Mouse (Mus musculus) stomach, embryonic 14.5 days (tissue): ENCODE measurements around the gene Arhgap24. TPM values are rescaled to one million over a fixed set of nuclear protein-coding genes. Genes with fewer than 3 reads are reported as not detected.

Experiments used
- ATAC-seq: fragments of 200-750 bp; cut with Nextera tagmentation; 2 replicates; pipeline ENCODE4 v1.8.0; 2017; ENCODE audit warnings: low read depth, moderate TSS enrichment; ENCODE audit not compliant: insufficient number of reproducible peaks, insufficient read depth, low FRiP score
- H3K27ac ChIP-seq: fragments of 300-500 bp; sonication (generic); 2 replicates; pipeline ENCODE4 v1.5.1; 2014; ENCODE audit warnings: mild to moderate bottlenecking, low read length, moderate library complexity, mixed read lengths
- H3K27me3 ChIP-seq: fragments of 300-500 bp; sonication (generic); 2 replicates; pipeline ENCODE4 v1.6.1; 2014; ENCODE audit warnings: low read length, control low read depth, mixed read lengths; ENCODE audit not compliant: control insufficient read depth, insufficient read depth
- H3K36me3 ChIP-seq: fragments of 300-500 bp; sonication (generic); 2 replicates; pipeline ENCODE4 v1.6.1; 2014; ENCODE audit warnings: mild to moderate bottlenecking, control low read depth, low read length, moderate library complexity, mixed read lengths; ENCODE audit not compliant: control insufficient read depth, insufficient read depth
- H3K4me1 ChIP-seq: fragments of 300-500 bp; sonication (generic); 2 replicates; pipeline ENCODE4 v1.6.1; 2014; ENCODE audit warnings: low read length, control low read depth, mixed read lengths; ENCODE audit not compliant: control insufficient read depth, insufficient read depth
- H3K4me2 ChIP-seq: fragments of 300-500 bp; sonication (generic); replicated peaks from 2 replicates; pipeline ENCODE4 v1.6.1; 2014; ENCODE audit warnings: low read depth, low read length, control low read depth
- H3K4me3 ChIP-seq: fragments of 300-500 bp; sonication (generic); 2 replicates; pipeline ENCODE4 v1.5.1; 2014; ENCODE audit warnings: low read depth, low read length, control low read depth
- H3K9ac ChIP-seq: fragments of 300-500 bp; sonication (generic); replicated peaks from 2 replicates; pipeline ENCODE4 v1.6.1; 2014; ENCODE audit warnings: low read depth, mild to moderate bottlenecking, control low read depth, low read length, moderate library complexity, mixed read lengths
- H3K9me3 ChIP-seq: fragments of 300-500 bp; sonication (generic); 2 replicates; pipeline ENCODE4 v1.6.1; 2016; ENCODE audit warnings: low read depth, low read length, control low read depth; ENCODE audit not compliant: control insufficient read depth
- WGBS: fragments of 180-500 bp; shearing (Covaris S2); extraction: QIAGEN DNeasy Blood & Tissue Kit; methylation state at CpG from one replicate; pipeline ENCODE4 v1.1.7; 2014; 5-methylcytosine and 5-hydroxymethylcytosine counted together
- polyA plus RNA-seq: library from polyadenylated mRNA; unstranded; fragments of >200 nt; fragmentation: Nextera tagmentation; extraction: Ambion mirVana; gene quantifications from 2 replicates; pipeline ENCODE4 v1.2.1, GENCODE M21; 2014

Arhgap24 gene
- polyA plus RNA-seq, 1 experiment from 2014 or later, result 27.3 TPM

DNA sequence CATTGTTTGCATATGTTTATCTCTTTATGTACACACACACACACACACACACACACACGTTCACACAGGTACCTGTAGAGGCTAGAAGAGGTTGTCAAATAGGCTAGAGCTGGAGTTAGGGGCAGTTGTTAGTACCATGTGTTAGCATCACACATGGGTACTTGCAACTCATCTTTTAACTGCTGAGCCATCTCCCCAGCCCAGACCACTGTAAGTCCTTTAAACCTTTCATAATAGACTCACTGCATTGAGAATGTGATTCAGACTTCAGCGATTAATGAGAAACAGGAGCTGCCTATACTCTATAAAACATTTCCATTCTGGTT, 407.9 kb downstream of the Arhgap24 start:
- Histone ChIP-seq H3K9ac (no peak overlapping the region), H3K27ac (no peak overlapping the region), H3K36me3 (peaks cover 6% of the 10 kb centered on the region; the same call in 1 of the 2 replicates), H3K4me1 (no peaks in the 10 kb centered on the region), H3K4me3 (no peak overlapping the region), H3K9me3 (no peaks in the 10 kb centered on the region), H3K27me3 (no peaks in the 10 kb centered on the region), H3K4me2 (no peak overlapping the region)
- 74% methylated on average over 2 of the region's 2 CpGs for WGBS
- no peak for ATAC-seq

GRCm38 (mm10) chr5:102892226-102892625, 411.0 kb downstream of the Arhgap24 start:
- H3K9me3 ChIP-seq, result no peaks in the 10 kb centered on the region
- WGBS, result 93% methylated on average over 11 of the region's 11 CpGs
- no peak overlapping the region for H3K4me3 ChIP-seq
- H3K27ac ChIP-seq, result no peak overlapping the region
- no peak overlapping the region for H3K9ac ChIP-seq
- H3K36me3 ChIP-seq, result peaks cover 9% of the 10 kb centered on the region; the same call in 1 of the 2 replicates
- no peak overlapping the region for H3K4me2 ChIP-seq
- no peaks in the 10 kb centered on the region for H3K4me1 ChIP-seq
- ATAC-seq, result no peak
- H3K27me3 ChIP-seq, result no peaks in the 10 kb centered on the region

DNA sequence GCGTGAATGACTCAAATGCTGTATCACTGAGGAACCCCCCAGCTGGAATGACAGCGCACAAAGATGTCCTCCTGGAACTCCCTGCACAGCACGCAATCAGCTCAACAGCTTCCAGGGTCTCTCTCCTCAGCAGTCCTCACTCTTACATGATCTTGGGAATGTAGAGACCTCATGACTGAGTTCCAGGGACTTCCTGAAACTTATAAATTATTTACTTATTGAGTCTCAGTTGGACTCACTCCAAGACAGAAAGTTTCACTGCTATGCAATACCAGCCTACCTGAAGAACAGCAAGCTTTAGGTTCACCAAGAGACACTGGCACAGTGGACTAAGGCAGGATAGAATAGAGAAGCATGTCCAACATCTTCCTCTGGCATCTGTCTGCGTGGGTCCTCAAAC, 417.1 kb downstream of the Arhgap24 start:
- 0 out of 2 replicates have a peak, but pooled peaks cover 5% of the 10 kb centered on the region for H3K36me3 ChIP-seq
- ATAC-seq, result no peak
- H3K4me1 ChIP-seq, result no peaks in the 10 kb centered on the region
- no peaks in the 10 kb centered on the region for H3K9me3 ChIP-seq
- no peak overlapping the region for H3K4me2 ChIP-seq
- H3K4me3 ChIP-seq, result no peak overlapping the region
- no peak overlapping the region for H3K27ac ChIP-seq
- WGBS, result 94% methylated on average over 4 of the region's 4 CpGs
- no peaks in the 10 kb centered on the region for H3K27me3 ChIP-seq
- no peak overlapping the region for H3K9ac ChIP-seq

DNA sequence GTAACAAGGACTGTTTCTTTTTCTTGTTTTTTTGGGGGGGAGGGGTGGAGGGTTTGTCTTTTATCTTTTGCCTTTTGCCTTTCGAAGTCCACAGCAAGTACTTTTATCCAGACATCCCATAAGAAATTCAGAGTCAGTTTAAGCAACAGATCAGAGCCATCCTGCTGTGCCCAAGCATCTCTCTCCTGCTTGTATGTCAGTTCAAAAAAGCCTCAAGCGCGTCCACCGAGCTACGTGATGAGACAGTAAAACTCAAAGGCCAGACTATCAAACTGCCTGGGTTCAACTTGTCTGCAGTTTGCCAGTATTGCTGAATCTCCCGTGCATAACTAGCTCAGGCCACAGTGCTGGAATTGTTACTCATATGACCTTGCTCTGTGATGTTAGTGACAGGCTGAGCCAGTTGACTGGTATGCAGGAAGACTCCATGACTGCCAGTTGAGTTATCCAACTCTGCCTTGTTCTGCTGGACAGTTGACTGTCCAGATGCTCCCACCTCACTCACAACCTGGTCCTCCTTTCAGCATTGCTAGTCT, 418.6 kb downstream of the Arhgap24 start:
- no peak overlapping the region for H3K27ac ChIP-seq
- H3K4me2 ChIP-seq, result no peak overlapping the region
- H3K36me3 ChIP-seq, result 0 out of 2 replicates have a peak, but pooled peaks cover 5% of the 10 kb centered on the region
- no peaks in the 10 kb centered on the region for H3K4me1 ChIP-seq
- 86% methylated on average over 6 of the region's 6 CpGs for WGBS
- no peak overlapping the region for H3K4me3 ChIP-seq
- no peak for ATAC-seq
- H3K9me3 ChIP-seq, result no peaks in the 10 kb centered on the region
- no peaks in the 10 kb centered on the region for H3K27me3 ChIP-seq
- no peak overlapping the region for H3K9ac ChIP-seq

DNA sequence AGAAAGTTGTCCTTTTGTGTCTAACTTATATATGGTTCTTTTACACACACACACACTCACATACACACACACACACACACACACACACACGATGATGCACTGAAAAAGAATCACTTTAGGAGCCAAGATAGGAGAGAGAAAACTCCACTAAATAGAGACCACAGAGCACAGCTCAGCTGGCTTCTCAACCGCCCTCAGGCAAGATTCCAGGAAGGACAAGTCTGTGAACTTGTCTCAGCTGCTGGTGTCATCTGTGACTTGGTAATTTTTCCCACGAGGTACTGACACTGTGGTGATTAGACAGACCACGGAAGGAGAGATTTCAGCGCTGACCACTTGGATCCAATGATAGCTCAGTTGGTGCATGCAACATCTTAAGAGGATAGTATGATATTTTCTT, 420.0 kb downstream of the Arhgap24 start:
- no peak overlapping the region for H3K9ac ChIP-seq
- WGBS, result 76% methylated on average over 5 of the region's 5 CpGs
- no peak for ATAC-seq
- H3K4me2 ChIP-seq, result no peak overlapping the region
- H3K27ac ChIP-seq, result no peak overlapping the region
- no peaks in the 10 kb centered on the region for H3K4me1 ChIP-seq
- H3K9me3 ChIP-seq, result no peaks in the 10 kb centered on the region
- no peaks in the 10 kb centered on the region for H3K27me3 ChIP-seq
- 0 out of 2 replicates have a peak, but pooled peaks cover 5% of the 10 kb centered on the region for H3K36me3 ChIP-seq
- H3K4me3 ChIP-seq, result no peak overlapping the region

GRCm38 (mm10) chr5:102903487-102903886, 422.3 kb downstream of the Arhgap24 start:
- no peak overlapping the region for H3K4me2 ChIP-seq
- no peak for ATAC-seq
- WGBS, result 91% methylated on average over 9 of the region's 9 CpGs
- H3K36me3 ChIP-seq, result no peaks in the 10 kb centered on the region
- no peak overlapping the region for H3K27ac ChIP-seq
- no peaks in the 10 kb centered on the region for H3K9me3 ChIP-seq
- no peaks in the 10 kb centered on the region for H3K4me1 ChIP-seq
- no peak overlapping the region for H3K4me3 ChIP-seq
- no peak overlapping the region for H3K9ac ChIP-seq
- H3K27me3 ChIP-seq, result no peaks in the 10 kb centered on the region

DNA sequence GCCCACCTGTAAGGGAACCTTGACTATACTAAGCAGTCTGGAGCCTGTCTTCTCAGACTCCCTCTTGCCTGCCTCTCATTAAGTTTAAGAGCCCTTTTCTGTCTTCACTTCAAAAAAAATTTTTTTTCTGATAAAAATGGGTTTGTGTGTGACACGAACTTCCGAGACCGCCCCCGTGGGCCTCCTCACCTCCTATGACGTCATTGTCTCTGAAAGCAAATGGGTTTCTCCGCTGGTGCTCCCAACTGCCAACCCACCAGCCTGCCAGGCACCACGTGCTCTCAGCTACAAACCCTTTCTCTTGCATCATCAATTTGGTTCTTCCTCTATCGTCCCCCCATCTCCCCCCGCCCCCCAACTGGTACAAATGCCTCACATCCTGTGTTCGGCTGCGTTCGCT, 422.9 kb downstream of the Arhgap24 start:
- Histone ChIP-seq H3K4me1 (no peaks in the 10 kb centered on the region), H3K9ac (no peak overlapping the region), H3K27me3 (no peaks in the 10 kb centered on the region), H3K36me3 (no peaks in the 10 kb centered on the region), H3K4me3 (no peak overlapping the region), H3K27ac (no peak overlapping the region), H3K4me2 (no peak overlapping the region), H3K9me3 (no peaks in the 10 kb centered on the region)
- ATAC-seq, result no peak
- 78% methylated on average over 12 of the region's 12 CpGs for WGBS

GRCm38 (mm10) chr5:102905441-102906211, 424.4 kb downstream of the Arhgap24 start:
- WGBS, result 47% methylated on average over 13 of the region's 13 CpGs
- no peaks in the 10 kb centered on the region for H3K4me1 ChIP-seq

GRCm38 (mm10) chr5:102920199-102920598, 439.0 kb downstream of the Arhgap24 start:
- Histone ChIP-seq H3K27me3 (no peaks in the 10 kb centered on the region), H3K4me1 (no peaks in the 10 kb centered on the region), H3K9ac (no peak overlapping the region), H3K4me2 (no peak overlapping the region), H3K36me3 (no peaks in the 10 kb centered on the region), H3K9me3 (no peaks in the 10 kb centered on the region), H3K27ac (no peak overlapping the region), H3K4me3 (no peak overlapping the region)
- WGBS, result 79% methylated on average over 2 of the region's 2 CpGs
- no peak for ATAC-seq

More at GRCm38 (mm10) chr5:102905441-102906211, 424.4 kb downstream of the Arhgap24 start:
- Histone ChIP-seq H3K4me3 (no peak overlapping the region), H3K36me3 (no peaks in the 10 kb centered on the region), H3K9me3 (no peaks in the 10 kb centered on the region), H3K27ac (no peak overlapping the region), H3K4me2 (no peak overlapping the region), H3K9ac (no peak overlapping the region), H3K27me3 (no peaks in the 10 kb centered on the region)
- ATAC-seq, result no peak
